Mouse (Mus musculus) adrenal gland, adult 2 months (tissue): Measurements from ENCODE around the gene Svip. TPM values are rescaled to one million over a fixed set of nuclear protein-coding genes. Genes with fewer than 3 reads are reported as not detected.
A peak's percentile ranks its signal among the peaks of the same experiment; 100 is the strongest.

Experiments
- DNase-seq: peaks from one replicate; pipeline ENCODE4 v3.0.0; 2021
- long read RNA-seq: library from polyadenylated mRNA; stranded (forward); transcript quantifications from one replicate; pipeline ENCODE4 v2.0.0, GENCODE M21; 2021
- polyA plus RNA-seq: library from polyadenylated mRNA; depleted of rRNA; stranded (reverse); fragments of >200 nt; gene quantifications from 2 replicates; pipeline ENCODE4 v1.2.3, GENCODE M21; 2012; rRNA removed
- total RNA-seq, 2 experiments: library from RNA; stranded (reverse); gene quantifications; 2 replicates each; pipeline ENCODE4 v1.2.3; 2021

Svip gene
- 10 to 100 TPM; 23.0 to 26.7 TPM for total RNA-seq
- polyA plus RNA-seq, result 2.9 and 3.1 TPM in 2 replicates
- long read RNA-seq, transcript Svip-201 (4 exons, 3,053 nt), result major isoform, 30 of 32 reads
- long read RNA-seq, partial matches to known transcripts, result 0 of 32 reads
- long read RNA-seq, other reads (novel, unspliced or antisense), result 2 of 32 reads

- DNase-seq, result peak; percentile 94
Measured at GRCm38 (mm10) chr7:52005511-52006295, at the start of gene Svip. Svip (minus strand) TSS chr7:52006018.

DNA sequence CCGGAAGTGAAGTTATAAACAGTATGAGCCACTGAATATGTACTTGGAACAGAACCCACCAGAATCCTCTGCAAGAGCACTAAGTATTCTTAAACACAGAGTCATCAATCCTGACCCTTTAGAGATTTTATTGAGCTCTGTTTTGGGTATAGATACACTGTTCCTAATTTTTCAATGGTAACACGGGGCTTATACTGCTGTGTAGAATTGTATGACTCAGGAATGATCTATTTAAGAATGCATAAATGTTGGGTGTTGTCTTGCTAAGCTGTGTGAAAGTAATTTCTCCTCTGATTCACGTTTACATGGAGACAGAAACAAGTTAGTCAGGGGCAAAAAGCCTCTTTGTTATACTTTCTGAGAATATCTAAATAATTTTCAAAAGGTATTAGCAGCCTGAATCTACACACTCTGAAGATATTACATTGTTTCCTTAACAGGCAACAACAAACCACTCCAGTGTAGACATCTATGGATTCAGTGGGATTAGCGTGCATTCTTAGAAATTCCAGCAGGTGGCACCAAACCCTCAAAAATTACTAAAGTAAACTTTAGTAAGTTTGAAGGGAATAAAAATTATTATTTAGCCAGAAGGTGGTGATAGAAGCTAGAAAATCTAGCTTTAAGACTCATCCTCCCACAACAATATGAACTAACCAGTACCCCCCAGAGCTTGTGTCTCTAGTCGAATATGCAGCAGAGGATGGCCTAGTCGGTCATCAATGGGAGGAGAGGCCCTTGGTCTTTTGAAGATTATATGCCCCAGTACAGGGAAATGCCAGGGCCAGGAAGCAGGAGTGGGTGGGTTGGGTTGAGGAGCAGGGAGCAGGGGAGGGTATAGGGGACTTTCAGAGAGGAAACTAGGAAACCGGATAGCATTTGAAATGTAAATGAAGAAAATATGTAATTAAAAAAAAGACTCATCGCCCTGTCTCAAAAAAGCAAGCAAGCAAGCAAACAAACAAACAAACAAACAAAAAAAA lies 32.1 kb upstream of the Svip start:
- peak; percentile 11 for DNase-seq

DNA sequence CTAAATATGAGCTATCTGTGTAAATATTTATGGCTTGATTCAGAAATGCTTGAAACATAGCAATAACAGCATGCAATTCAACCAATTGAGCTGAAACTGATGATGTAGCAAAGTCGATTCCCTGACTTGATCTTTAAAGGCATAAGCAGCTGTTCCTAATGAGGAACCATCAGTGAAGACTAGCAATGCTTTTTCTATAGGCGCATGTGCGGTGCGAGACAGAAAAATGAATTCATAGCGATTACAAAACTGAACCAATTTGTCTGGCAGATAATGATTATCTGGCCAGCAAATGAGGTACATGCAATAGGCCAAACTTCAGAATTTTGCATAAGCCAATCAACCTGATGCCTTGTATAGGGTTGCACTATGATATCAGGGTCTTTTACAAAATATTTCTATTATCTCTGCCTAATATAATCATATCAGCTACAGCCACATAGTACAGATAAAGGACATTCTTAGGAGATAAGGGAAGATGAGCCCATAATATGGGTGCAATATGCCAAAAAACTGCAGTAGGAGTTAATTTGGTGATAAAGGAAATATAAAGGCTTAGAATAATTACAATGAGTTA lies 18.3 kb upstream of the Svip start:
- no peak for DNase-seq

GRCm38 (mm10) chr7:52022039-52022438 lies 16.2 kb upstream of the Svip start:
- no peak for DNase-seq

- DNase-seq, result no peak
Measured at GRCm38 (mm10) chr7:52015628-52016027, 9.8 kb upstream of the Svip start, which contains the start of gene 1700015G11Rik. 1700015G11Rik (minus strand) TSS chr7:52015728.

GRCm38 (mm10) chr7:52015180-52015579 lies 9.4 kb upstream of the Svip start:
- no peak for DNase-seq

DNA sequence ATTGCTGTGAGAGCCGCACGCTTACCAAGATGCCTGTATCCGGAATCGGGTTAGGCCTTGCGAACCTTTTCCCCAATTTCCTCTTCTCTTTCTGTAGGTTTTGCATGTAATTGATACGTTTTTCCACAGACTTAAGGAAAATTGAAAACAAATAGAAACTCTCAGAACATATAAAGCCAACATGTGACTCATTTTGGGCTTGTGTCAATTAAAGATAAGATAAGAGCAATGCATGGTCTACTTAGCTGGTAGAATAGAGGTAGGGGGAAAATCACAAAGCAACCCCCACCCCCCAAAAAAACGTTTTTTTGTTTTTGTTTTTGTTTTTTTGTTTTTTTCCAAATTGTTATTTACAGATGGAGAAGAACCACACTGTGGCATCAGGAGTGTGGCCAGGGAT lies 7.6 kb upstream of the Svip start:
- no peak for DNase-seq

GRCm38 (mm10) chr7:52007138-52007537 lies 1.3 kb upstream of the Svip start:
- DNase-seq, result no peak

GRCm38 (mm10) chr7:52006296-52006630 lies 445 bp upstream of the Svip start:
- DNase-seq, result no peak

DNA sequence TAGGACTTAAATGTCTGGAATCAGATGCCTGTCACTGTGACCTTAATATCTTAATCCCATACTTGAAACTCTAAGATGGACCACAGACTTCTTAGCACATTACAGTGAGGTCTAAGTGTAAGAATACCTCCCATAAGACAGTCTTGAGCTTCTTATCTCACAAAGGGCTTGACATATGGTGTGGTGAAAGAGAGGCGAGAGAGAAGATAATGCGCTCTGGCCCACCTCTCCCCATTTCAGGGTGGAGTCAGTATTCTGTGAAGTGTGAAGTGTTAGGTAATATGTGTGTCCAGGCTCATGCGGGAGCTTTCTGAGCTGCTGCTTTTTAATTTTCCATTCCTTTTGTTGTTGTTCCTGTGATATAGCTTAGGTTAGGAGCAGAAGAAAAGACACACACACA lies 14.8 kb downstream of the Svip start:
- DNase-seq, result no peak

- DNase-seq, result no peak
Measured at GRCm38 (mm10) chr7:51986909-51987308, 18.9 kb downstream of the Svip start.

DNA sequence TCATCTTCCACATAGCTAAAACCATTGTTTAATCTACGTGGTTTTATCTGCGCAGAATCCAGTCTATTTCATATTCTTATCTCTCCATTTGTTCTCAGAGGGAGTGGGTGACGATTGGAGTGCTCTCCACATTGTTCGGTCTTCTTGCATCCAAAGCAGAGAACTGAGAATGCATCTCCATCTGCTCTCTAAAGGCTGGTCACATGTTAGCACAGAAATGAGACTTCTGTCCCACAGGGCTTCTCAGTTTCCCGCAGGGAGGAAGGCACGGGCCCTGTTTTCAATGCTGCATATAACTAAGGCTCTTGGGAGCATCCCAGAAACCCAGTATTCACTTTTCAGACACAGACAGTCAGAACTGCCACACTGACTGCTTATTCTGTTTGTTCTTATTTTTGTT lies 20.1 kb downstream of the Svip start:
- no peak for DNase-seq

- no peak for DNase-seq
Measured at GRCm38 (mm10) chr7:51982303-51982702, 23.5 kb downstream of the Svip start.

- DNase-seq, result peak; percentile 38
Measured at GRCm38 (mm10) chr7:51979271-51979670, 26.5 kb downstream of the Svip start.

GRCm38 (mm10) chr7:51975181-51975580 lies 30.6 kb downstream of the Svip start:
- DNase-seq, result peak; percentile 61

DNA sequence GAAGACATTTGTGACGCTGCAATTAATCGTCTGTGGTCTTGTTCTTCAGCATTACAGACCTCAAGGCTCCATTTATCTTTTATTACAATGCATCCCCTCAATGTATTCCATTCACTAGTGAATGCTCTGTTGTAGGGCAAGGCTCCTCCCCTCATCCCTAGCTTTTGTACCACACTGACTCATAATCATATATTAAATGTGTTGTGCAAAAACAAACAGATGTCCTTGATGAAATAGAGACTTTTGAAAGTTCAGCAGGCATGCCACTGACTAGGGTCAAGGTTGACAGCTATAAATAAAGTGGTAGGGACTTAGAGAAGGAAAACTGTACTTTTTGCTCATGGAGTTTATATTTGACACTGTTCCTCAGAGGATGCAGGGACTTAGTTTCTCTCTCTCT lies 32.3 kb downstream of the Svip start:
- DNase-seq, result peak; percentile 57

DNA sequence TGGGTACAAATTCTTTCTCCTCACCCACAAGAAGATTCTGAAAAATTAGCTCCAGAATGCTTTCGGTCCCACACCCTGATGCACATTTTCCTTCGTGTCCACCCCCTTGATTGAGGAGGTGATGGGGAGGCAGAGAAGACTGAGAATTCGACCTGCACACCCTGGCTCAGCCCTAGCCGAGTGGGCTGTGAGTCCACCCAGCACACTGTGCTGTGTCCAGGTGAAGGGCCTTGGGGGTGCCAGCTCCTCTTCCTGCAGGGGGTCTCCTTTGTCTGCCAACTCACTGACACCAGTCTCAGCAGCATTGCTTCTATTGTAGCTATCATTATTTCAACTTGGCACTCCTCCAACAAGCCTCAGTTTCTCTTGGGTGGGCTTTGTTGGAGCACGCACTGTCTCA lies 32.7 kb downstream of the Svip start:
- DNase-seq, result peak; percentile 15

GRCm38 (mm10) chr7:51972252-51972855 lies 33.5 kb downstream of the Svip start:
- peak; percentile 67 for DNase-seq

- DNase-seq, result no peak
Measured at GRCm38 (mm10) chr7:51969379-51969778, 36.4 kb downstream of the Svip start.

DNA sequence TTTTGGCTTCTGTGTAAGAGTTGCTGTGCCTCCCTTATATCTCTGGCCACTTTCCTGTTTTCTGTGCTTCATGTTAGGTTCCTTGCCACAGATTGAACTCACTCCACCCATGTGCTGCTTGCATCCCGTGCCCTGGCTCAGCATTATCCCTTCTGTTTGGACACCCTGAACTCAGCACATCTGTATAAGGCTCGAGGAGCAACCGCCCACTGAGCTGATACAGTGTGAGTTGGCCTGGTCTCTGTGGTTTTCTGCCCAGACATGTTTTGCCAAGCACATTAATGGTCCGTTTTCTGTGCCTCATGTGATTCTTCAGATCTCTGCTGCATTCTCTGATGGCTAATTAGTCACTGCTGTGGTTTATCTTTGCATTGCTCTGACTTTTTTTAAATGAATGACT lies 38.2 kb downstream of the Svip start:
- no peak for DNase-seq

- peak; percentile 59 for DNase-seq
Measured at GRCm38 (mm10) chr7:51964681-51965080, 41.1 kb downstream of the Svip start.
